Mouse (Mus musculus): Measurements from ENCODE around the gene Ltbp4.

Gene Ltbp4

GRCm38 (mm10) chr7:27298816-27299215 lies 38.7 kb downstream of the Ltbp4 start:
- no peak for DNase-seq (ENCODE audit: low spot score)

GRCm38 (mm10) chr7:27298033-27298610 lies 39.4 kb downstream of the Ltbp4 start:
- no peak for DNase-seq (ENCODE audit: low spot score)

- DNase-seq (ENCODE audit: low spot score): no peak
These were observed 41.0 kb downstream of the Ltbp4 start for GRCm38 (mm10) chr7:27296518-27296917.

DNA sequence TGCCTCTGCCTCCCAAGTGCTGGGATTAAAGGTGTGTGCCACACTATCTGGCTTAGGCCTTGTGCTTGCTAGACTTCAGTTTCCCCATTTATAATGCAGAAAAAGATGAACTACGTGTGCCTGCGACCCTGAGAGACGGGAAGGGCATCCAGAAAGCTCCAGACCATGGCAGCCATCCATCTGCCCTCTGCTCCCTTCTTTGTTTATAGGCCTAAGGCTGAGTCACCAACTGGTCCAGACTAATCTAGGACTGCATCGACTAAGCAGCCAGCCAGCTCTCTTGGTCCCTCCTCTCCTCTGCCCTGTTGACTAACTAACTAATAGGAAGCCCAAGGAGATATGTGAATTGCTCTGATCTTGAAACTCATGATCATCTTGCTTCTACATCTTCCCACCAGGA lies 41.5 kb downstream of the Ltbp4 start:
- DNase-seq (ENCODE audit: low spot score): no peak

DNA sequence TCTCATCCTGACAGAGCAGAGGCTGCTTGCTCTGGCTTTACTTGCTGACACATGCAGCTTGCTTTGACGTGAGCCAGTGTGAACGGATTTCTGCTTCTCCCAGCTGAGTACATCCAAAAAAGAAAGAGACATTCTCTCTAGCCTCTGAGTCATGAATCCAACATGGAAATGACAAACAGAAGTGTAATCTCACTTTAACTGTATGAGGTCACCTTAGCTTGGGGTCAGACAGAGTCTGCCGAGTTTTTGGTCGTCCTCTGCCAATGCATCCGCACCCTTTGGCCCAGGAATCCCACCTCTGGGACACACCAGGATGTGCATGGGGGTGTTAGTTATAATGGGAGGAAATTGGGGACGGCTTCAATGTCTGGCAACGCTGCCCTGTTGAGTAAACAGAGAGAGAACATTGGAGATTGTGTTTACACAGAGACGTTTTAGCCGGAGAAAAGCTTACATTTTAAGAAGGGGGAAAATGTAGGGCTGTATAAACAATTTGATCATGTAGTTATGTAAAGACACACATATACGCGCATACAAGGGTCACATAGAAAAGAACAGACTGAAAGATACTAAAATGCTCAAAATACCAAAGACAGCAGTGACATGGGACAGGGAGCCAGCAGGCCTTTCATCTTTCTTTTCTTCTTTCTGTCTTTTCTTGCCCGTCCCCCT lies 45.6 kb downstream of the Ltbp4 start:
- no peak for DNase-seq (ENCODE audit: low spot score)

- DNase-seq (ENCODE audit: low spot score): no peak
These were observed 46.9 kb downstream of the Ltbp4 start for GRCm38 (mm10) chr7:27290555-27290954.

- DNase-seq (ENCODE audit: low spot score): no peak
These were observed 48.8 kb downstream of the Ltbp4 start for GRCm38 (mm10) chr7:27288732-27289131.

- peak; percentile 92 for DNase-seq (ENCODE audit: low spot score)
These were observed 51.8 kb downstream of the Ltbp4 start for GRCm38 (mm10) chr7:27285698-27286066.

DNA sequence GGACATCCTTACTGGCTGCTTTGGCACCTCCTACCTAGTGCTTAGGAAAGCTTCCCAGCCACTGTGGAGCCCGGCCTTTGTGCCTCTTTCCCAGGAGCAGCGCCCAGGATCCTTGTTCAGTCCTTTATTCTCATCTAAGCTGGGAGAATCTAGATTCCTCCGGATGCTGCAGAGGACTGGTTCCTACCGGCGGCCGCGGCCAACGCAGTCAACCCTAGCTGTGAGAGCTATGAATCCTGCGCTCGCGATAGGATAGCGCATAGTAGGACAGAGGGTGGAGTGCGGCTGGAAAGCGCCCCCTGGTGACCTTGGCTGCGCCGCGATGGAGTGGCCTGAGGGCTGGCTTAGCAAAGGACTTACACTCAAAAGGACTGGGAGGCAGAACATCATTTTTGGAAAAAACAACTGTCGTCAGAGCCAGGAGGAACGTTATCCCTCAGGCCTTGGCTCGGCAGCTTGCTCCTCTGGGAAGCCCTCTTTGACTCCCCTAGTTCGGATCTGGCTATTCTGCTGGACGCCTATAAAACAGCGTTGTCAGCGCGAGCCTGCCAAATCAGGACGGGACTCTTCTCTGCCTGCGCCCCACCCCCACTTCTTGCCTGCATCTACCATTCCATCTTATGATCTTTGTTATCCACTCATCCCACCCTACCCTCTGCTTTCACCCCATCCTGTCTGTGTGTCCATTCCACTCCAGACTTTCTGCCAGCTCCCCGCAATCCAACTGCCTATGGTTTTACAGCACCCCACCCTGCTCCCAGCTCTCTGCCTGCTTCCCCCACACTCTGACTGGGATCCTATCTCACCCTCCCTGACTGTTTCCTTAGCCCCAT lies 52.4 kb downstream of the Ltbp4 start:
- peak; percentile 79 for DNase-seq (ENCODE audit: low spot score)

DNA sequence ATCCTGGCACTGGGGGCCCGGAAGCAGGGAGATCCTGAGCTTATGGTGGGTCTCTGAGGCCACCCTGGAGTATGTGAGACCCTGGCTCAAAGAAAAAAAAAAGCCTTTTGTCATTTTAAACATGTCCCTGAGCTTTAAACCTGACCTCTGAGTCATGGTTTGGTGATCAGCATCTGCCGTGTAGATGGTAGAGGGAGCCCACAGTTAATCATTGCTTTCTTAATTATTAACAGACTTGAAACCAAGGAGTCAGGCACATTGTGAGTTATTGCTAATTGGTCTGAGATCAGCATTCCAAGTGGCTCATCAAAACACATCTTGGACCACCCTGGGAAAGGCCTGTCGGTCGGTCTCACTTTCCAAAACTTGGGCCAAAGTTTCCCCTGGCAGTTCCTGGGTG lies 55.3 kb downstream of the Ltbp4 start:
- DNase-seq (ENCODE audit: low spot score): no peak

- no peak for DNase-seq (ENCODE audit: low spot score)
These were observed 55.8 kb downstream of the Ltbp4 start for GRCm38 (mm10) chr7:27281717-27282116.

- no peak for DNase-seq (ENCODE audit: low spot score)
These were observed 60.3 kb downstream of the Ltbp4 start for GRCm38 (mm10) chr7:27277191-27277590.

GRCm38 (mm10) chr7:27276021-27276420 lies 61.5 kb downstream of the Ltbp4 start:
- no peak for DNase-seq (ENCODE audit: low spot score)

DNA sequence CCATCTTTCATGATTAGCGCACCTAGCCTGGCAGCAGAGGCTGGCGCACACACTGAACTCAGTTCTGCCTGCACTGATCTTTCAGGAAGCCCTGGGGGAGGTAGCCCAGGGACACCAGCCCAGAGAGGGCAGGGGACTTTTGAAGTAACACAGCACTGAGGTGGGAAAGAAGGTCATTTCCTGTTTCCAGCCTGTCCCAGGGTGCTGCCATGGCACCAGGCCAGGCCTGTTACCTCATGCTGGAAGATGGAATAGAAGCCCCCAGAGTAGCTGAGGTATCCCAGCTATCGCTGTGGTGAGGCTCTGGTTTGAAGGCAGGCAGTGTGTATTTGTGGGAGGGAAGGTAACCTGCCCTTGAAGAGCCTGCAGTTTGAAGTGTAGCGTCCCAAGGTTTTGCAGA lies 62.6 kb downstream of the Ltbp4 start:
- no peak for DNase-seq (ENCODE audit: low spot score)

DNA sequence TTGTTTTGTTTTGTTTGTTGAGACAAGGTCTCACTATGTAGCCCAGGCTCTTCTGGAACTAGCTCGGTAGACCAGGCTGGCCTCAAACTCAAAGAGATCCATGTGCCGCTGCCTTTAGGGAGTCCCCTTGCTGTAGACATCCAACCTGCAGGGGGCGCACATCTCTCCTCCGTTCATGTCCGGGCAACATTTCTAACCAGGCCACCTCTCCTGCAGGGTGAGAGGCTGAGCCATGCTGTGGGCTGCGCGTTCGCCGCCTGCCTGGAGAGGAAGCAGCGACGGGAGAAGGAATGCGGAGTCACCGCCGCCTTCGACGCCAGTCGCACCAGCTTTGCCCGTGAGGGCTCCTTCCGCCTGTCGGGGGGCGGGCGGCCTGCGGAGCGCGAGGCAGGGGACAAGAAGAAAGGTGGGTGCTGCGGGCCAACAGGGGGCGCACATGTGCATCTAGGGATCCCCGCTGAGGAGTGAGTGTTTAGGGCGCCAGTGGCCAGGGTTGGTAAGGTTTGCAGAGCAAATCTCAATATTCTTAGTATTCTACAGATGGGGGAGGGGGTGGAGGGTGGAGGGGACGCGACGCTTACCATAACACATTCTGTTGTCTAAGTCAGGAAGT lies 63.6 kb downstream of the Ltbp4 start:
- DNase-seq (ENCODE audit: low spot score): peak; percentile 74

- no peak for DNase-seq (ENCODE audit: low spot score)
These were observed 66.1 kb downstream of the Ltbp4 start for GRCm38 (mm10) chr7:27271423-27271822.

- DNase-seq (ENCODE audit: low spot score): no peak
These were observed 70.9 kb downstream of the Ltbp4 start for GRCm38 (mm10) chr7:27266515-27267128.

DNA sequence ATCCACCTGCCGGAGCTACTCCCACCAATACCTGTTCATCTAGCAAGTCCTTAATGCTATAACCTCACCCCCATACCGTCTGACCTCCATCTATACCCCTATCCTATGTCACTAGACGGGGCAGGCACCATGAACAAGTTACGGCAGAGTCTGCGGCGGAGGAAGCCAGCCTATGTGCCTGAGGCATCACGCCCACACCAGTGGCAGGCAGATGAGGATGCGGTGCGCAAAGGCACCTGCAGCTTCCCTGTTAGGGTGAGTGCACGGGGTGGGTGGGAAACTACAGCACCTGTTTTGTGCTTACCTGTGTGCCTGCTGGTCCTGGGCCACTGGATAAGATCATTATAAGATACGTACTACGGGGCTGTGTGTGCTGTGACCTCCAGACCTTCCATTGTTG lies 72.7 kb downstream of the Ltbp4 start:
- no peak for DNase-seq (ENCODE audit: low spot score)

DNA sequence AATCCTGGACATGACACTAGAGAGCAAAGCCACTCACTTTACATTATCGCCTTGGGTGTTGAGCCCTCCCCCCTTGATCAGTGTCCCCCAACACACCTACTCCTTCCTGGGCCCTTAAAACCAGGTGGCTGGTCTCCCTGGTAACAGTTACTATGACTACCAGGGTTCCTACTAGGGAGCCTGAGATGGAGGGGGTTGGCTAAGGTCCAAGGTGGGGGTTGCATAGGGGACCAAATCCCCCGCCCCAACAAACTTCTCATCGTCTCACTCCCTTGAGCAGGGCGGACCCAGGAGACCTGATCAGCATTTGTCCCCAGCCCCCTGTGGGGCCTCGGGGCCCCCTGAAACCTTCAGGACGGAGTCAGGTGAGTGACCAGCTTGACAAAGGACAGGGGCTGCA lies 75.6 kb downstream of the Ltbp4 start:
- no peak for DNase-seq (ENCODE audit: low spot score)

- DNase-seq (ENCODE audit: low spot score): no peak
These were observed 76.6 kb downstream of the Ltbp4 start for GRCm38 (mm10) chr7:27260856-27261255.

DNA sequence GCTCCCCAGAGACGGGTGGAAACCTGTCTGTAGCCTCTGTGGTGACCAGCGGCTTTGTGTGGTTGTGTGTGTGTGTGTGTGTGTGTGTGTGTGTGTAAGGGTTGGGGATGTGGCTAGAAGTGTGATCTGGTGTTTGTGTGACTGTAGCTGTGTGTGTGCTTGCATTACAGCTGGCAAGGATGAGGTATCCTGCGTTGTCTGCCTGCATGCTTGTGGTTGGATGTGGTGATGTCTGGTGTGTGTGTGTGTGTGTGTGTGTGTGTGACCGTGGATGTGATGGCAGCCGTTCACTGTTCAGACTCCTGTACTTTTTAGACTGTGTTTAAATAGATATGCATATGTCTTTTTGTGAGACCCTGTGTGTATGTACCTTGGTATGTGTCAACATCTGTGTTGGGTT lies 77.7 kb downstream of the Ltbp4 start:
- no peak for DNase-seq (ENCODE audit: low spot score)

DNA sequence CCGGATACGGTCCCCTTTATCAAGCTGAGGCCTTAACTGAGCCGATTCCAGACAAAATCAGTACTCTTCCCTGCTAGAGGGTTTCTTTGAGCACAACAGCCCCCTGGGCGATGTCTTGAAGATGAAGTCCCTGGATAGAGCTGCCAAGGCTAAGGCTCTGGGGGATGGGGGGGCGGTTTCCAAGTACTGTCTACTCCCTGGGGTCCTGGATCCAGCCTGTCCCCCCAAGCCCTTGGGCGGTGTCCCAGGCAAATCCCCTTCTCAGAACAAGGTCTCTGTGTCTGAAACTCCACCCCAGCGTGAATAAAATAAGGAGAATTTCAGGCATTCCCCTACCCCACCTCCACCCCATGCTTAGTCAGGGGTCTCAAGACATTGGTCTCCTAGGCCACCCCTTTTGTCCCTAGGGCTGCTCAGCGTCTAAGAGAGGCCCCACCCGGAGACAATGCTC lies 78.2 kb downstream of the Ltbp4 start:
- DNase-seq (ENCODE audit: low spot score): no peak

Data from embryo, embryonic 10 days (tissue).